Mouse (Mus musculus) liver (tissue): ENCODE results near the gene Icam5.

ENCODE experiments used
- DNase-seq: peaks from one replicate; pipeline ENCODE4 v3.0.0-alpha.2; 2020; ENCODE audit warnings: mixed read lengths

Gene Icam5

GRCm38 (mm10) chr9:21014691-21015570, 16.9 kb upstream of the Icam5 start:
- peak; percentile 52 for DNase-seq

- DNase-seq, result peak; percentile 70
Measured at GRCm38 (mm10) chr9:21015571-21016130, 16.2 kb upstream of the Icam5 start, which contains the start of gene Icam1. Gene Icam1 (plus strand): TSS chr9:21015985.

GRCm38 (mm10) chr9:21016331-21017176, 15.3 kb upstream of the Icam5 start:
- no peak for DNase-seq

- no peak for DNase-seq
Measured at GRCm38 (mm10) chr9:21017177-21017575, 14.7 kb upstream of the Icam5 start.

GRCm38 (mm10) chr9:21018600-21018999, 13.3 kb upstream of the Icam5 start:
- no peak for DNase-seq

GRCm38 (mm10) chr9:21021363-21021762, 10.5 kb upstream of the Icam5 start:
- DNase-seq, result no peak

GRCm38 (mm10) chr9:21022288-21022687, 9.6 kb upstream of the Icam5 start:
- no peak for DNase-seq

GRCm38 (mm10) chr9:21022726-21023125, 9.1 kb upstream of the Icam5 start:
- no peak for DNase-seq

- no peak for DNase-seq
Measured at GRCm38 (mm10) chr9:21025258-21025810, 6.5 kb upstream of the Icam5 start.

- no peak for DNase-seq
Measured at GRCm38 (mm10) chr9:21026849-21027248, 5.0 kb upstream of the Icam5 start.

GRCm38 (mm10) chr9:21027774-21028290, 4.0 kb upstream of the Icam5 start:
- DNase-seq, result no peak

GRCm38 (mm10) chr9:21028560-21029110, 3.2 kb upstream of the Icam5 start:
- no peak for DNase-seq

GRCm38 (mm10) chr9:21029291-21030054, 2.4 kb upstream of the Icam5 start, which contains the start of gene Icam4:
Gene Icam4 (plus strand): TSS chr9:21029373.
- peak; percentile 95 for DNase-seq

- DNase-seq, result peak; percentile 61
Measured at GRCm38 (mm10) chr9:21030055-21030600, 1.7 kb upstream of the Icam5 start.

- DNase-seq, result peak; percentile 94
Measured at GRCm38 (mm10) chr9:21030781-21031250, 1.1 kb upstream of the Icam5 start.

- peak; percentile 75 for DNase-seq
Measured at GRCm38 (mm10) chr9:21031251-21031895, 500 bp upstream of the Icam5 start.

- no peak for DNase-seq
Measured at GRCm38 (mm10) chr9:21032491-21032890, 618 bp downstream of the Icam5 start.

- DNase-seq, result peak; percentile 94
Measured at GRCm38 (mm10) chr9:21033136-21033535, 1.3 kb downstream of the Icam5 start.

GRCm38 (mm10) chr9:21034481-21035085, 2.7 kb downstream of the Icam5 start:
- peak; percentile 62 for DNase-seq

- no peak for DNase-seq
Measured at GRCm38 (mm10) chr9:21035586-21035985, 3.7 kb downstream of the Icam5 start.
